Mouse (Mus musculus) lung, postnatal 25 days (tissue): ENCODE data around the gene Tifa.

Source experiments
- DNase-seq: peaks from one replicate; pipeline ENCODE4 v3.0.0; 2022; ENCODE audit warnings: low spot score

Gene Tifa

DNA sequence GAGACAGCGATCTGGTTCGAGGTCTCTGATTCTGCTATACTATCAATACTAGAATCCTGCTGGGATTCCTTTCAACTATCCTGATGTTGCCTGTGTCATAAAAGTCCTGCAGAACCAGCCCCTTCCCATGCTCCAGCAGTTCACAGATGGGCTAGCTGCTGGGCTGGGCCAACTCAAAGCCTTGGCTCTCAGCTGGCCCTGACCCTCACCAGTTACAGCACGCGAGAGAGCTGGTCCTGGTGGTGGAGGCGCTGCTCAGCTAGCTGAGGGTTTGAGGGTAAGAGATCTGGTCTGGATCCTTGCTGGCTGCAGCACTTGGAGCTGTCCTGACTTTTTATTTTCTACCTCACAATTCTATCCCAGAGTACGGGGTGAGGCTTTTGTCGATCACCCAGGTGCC lies 36.9 kb downstream of the Tifa start:
- no peak for DNase-seq

DNA sequence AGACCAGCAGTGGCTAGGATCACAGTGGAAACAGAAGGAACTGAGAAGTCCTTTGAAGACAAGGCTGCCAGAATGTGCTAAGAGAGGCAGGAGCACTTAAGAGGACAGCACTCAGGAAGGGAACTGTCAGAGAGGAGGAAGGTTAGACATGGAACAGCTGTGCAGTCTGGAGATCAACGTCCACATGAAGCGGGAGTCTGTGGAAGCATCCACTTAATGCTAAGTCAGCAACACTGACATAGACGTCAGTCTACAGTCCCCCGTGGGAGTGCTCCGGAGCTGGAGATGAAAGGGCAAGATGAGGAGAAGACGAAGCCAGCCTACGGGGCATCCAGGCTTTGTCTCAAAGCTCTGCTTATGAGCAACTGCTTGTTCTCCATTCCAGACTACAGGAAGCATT lies 37.5 kb downstream of the Tifa start:
- DNase-seq, result peak; percentile 11

DNA sequence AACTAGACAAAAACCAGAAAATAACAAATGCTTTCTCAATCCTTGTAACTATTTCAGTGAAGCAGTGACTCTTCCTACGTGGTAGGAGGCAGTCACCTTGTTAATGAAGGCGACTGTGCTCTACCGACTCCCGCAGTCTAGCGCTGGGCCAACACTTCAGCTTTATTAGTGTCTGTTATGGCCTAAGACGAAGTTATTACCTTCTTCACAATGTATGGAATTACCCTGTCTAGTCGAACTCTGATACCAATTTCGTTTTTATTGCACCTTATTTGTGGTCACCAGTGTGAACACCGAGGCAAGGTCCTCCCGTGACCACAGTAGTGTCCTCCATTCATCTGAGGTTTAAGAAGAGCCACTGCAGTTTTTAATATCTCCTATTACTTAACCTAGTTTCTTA lies 40.6 kb downstream of the Tifa start:
- DNase-seq, result no peak

DNA sequence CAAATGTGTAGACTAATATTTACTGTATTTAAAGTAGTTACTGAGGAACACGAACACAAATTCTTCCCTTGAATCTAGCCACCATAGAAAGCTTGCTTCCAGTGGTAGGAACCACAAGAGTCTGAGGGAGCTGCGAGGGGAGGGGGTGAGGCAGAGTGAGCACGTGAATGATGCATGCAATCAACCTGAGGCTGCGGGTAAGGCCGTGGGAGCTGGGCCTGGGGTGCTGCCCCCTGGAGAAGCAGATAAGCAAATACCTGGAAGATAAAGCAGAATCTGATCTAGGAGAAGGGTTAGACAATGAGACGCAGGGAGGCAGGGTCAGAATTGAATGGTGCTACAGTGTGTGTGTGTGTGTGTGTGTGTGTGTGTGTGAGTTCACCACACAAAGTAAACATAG lies 41.5 kb downstream of the Tifa start:
- DNase-seq, result no peak

DNA sequence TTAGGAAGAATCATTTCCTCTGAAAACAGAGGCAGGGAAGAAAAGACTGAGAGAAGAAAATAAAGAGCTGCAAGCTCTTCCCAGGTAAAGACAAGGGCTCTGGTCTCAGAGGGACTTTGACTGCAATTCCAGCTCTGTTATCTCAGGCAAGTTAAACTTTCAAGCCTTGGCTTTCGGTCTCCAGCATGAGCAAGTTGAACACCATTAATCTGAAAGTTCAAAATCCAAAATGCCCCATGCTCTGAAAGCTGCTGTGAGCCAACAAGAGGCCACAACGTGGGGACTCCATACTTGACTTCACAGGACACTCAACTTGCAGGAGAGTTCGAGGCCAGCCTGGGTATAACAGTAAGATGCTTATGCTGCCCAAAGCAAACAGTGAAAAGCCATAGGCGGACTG lies 44.4 kb downstream of the Tifa start:
- DNase-seq, result no peak

DNA sequence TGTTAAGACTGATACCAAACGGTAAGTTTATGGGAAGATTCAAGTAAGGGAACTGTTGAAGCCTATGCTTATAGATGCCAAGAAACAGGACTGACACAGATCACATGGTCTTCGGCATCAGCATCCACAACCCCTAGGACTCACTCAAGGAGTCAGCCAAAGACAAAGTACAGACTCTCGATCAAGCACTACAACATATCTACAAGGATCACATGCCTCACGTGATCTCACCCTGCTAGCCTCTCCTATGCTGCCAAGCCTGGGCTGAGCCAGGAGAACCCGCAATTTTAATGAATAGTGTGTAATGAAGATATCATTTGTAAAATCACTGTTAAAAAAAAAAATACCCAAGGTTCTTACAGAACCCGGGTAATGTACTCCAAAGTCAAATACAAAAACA lies 46.0 kb downstream of the Tifa start:
- no peak for DNase-seq

DNA sequence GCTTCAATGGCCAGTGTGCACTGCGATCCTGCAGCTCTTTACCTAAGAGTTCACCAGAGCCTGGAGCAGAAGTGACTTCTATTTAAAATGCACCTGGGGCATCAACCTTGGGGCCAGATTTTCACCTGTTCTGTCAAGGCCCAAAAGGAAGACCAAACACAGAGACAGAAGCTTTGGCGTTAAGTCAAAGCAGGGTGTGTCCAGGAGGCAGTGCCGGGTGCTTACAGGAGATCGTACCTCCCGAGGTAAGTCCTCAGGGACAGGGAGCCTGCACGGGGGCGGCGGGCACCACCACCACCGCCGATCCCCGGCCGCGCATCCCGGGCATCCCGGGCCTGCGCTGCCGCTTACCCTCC lies 47.2 kb downstream of the Tifa start:
- DNase-seq, result peak; percentile 10

DNA sequence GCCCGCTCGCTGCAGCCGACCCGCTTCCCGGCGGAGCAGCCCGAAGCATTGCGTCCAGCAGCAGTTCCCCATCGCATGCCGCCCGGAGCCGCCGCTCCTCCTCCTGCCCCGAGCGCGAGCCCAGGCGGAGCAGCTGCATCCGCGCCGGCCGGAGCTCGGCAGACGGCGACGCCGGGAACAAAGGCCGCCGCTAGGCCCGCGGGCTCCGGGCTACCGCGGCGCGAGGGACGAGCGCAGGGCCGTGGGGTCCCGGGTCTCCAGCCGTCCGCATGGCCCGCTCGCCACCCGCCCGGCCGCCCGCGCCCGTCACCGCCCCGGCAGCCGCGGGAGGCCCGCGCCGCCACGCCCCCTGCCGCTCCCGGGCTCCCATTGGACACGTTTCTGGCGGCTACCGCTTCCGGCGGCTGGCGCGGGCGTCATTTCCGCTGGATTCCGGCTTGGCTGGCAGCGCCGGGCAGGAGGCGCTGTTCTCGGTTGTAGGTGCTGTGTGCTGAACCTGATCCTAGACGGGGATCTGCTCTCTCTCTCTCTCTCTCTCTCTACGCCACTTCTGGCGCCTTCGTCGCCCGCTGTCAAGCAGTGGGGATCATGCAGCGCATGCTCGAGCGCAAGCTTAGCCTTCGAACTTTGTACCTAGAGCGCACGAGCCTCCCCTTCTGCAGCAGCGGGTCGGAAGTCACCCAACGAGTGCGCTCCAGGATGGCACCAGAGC lies 47.7 kb downstream of the Tifa start, which contains the start of gene Ap1ar:
TSS of gene Ap1ar (minus strand) at position 370 of the 712 bp plus-strand sequence.
- peak; percentile 97 for DNase-seq

DNA sequence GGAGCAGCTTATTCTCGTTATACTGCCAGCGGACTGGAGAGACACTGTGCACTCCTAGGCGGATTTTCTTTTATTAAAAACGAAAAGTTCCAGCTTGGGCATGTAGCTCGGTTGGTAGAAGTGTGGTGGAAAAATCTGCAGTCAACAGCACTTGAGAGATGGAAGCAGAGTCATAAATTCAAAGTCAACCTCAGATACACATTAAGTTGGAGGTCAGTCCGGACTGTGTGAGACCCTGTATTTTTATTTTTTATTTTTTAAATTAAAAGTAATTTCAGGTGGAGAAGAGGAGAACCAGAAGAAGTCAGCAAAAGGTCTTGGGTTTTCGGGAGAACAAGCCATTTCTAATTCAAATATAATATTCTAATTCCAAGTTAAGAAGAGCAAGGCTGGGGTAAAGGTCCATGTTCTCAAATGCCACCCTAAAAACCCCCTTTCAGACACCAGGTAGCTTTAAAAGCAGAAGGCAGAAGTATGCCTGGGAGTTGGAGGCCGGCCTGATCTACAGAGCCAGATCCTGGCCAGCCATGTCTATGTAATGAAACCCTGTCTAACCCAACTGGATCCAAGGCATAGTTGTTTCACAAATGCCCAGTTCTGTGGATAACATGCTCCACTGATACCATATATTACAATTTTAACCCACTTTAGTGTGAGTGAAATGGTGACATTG lies 48.5 kb downstream of the Tifa start:
- no peak for DNase-seq

DNA sequence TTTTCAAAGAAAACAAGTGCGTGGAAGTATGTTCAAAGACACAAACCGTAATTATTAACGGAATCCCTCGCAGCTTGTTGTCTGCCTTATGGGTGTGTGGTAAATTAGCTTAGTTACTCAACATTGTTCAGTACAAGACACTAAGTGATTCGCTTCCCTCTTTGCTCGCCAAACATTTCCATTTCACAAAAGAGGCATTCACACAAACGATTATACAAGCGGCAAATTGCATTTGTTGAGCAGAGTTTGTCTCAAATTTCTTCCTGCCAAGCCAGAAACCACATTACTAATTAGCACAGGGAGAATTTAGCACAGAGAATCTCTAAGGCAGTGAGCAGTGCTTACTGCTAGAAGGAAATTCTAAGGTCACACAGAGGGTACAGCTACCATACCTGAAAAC lies 52.3 kb downstream of the Tifa start:
- DNase-seq, result no peak

DNA sequence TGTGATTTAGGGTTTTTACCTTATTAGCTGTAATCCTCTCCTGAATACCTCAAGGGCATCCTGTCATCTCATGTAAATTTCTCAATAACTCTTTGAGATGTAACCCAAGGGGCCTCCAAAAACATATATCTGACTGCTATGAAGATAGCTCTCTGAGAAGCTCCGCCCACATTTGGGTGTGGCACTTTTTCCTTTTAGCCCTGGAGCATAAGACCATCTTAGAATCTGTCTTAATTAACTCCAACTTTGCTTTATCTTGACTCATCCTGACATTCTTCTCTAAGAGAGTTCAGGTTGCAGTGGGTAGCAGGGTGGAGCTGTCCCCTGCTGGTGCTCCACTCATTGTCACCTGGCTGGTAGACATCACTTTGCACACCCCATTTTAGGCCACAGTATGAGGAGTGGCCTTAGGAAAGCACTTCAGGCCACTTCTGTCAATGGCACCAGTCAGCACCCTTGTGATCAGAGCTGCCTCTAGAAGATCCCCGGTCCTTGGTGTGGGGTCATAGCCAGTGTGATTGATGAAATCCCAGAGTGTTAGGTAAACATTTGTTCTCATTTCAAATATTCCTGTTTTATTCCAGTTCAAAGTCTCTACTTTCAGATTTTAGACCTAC lies 53.8 kb downstream of the Tifa start:
- DNase-seq, result peak; percentile 55

DNA sequence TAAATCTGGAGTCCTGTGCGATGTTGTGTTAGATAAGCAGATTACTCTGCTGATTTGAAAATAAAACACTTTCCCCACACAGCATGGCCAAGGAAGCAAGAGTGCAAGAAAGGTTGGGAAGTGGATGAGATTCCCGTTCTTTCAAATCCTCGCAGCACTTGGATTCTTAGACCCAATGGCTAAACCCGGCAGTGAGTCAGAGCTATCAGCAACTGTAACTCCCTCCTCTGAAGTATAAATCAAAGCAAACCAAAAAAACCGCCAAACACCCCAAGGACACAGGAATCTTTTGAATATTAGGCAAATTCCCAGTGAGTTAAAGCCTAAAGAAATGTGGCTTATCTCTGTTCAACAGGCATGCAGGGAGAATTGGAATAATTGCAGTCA lies 54.3 kb downstream of the Tifa start:
- no peak for DNase-seq

DNA sequence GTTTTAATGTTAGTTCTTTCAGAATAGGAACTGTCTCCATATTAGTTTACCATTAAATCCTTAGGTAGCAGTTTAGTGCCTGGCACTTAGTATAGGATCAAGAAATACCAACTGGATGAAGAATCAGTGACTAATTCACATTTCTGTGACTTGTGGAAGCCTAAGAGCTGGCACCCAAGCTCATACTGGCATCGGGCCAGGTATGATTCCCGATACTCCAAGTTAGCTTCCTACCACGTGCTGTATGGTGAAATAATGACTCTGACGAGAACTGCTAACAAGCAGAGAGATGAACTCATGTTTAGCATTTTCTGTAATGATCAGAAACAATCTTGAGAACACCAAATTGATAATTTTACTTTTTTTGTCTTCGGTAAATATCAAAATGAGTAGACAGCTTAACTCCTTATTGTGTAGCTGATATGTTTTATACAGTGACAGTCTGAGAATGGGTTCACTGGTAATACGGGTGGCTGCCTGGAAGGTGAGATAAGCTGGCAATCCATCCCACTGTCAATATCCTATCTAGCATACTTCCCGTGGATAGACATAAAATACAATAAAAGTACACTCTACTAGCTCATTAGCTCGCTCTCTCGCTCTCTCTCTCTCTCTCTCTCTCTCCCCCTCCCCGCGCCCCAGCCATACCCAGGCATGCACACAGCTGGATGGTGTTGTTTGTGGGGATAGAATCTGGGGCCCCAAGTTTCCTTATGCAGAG lies 58.6 kb downstream of the Tifa start:
- no peak for DNase-seq

DNA sequence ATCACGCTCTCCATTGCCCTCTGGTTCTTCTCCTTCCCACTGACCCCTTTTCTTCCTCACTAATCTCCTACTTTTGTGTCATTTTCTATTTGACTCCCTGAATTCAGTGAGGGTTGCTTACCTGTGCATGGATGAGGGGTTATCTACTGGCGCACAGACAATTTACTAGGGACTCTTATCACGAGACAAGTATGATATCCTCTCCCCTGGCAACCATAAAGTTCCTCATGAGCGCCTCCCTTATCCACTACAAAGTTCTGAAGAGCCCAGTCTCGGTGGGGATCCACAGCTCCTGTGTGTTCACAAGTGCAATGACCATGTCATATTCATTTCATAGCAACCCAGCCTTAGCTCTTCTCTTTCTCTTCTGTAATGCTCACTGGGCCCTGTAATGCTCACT lies 60.3 kb downstream of the Tifa start:
- no peak for DNase-seq

DNA sequence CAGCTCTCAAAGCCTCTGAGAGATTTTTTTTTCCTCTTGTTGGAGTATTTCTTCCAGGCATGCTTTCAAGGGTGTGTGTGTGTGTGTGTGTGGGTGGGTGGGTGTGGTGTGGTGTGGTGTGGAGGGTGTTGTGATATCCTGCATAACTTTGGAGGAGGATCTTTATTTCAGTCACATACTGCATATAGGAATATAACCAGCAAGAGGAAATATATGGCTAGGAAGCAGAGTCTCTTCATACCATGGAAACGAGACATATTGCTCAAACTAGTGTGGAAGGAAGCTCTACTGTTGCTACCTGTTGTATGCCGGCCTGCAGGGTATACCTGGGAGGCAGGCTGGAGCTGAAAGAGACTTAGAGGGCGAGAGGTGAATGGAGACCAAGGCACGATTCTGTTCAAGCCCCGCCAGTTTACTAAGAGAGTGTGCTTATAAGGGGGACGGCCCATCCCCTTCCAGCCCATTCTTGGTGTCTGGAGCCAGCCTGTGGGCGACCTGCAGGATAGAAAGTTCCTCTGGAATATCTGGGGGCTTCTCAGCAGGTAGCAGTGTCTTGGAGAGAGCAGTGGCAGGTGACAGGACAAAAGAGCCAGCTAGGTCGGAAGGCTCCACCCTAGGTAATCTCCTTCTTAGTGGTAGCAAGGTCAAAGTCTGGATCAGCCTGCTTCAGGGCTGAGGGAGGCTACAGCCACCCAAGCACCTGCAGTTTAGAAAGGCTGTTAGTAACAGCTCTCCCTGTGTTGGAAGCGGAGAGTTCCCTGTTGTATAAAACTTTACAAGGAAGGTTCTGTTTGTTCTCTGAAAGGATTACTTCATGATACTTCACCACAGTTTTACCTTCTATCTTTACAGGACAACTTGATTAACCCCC lies 61.4 kb downstream of the Tifa start:
- DNase-seq, result no peak

DNA sequence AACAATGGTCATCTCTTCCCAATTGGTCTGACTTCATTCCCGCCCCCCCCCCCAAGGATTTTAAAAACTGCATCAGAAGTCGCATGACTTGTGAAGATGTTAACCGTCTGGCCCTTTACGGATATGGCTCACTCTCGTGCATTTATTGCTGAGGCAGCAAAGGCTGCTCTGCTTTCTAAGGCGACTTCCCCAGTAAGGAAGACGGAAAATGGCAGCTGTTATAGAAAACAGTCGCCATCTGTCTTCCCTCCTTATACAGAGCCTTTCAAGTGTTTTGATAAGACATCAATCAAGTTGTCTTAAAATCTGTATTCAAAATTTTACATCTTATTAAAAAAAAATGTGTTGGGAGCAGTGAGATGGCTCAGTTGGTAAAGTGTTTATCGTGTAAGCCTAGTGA lies 63.1 kb downstream of the Tifa start:
- DNase-seq, result no peak

DNA sequence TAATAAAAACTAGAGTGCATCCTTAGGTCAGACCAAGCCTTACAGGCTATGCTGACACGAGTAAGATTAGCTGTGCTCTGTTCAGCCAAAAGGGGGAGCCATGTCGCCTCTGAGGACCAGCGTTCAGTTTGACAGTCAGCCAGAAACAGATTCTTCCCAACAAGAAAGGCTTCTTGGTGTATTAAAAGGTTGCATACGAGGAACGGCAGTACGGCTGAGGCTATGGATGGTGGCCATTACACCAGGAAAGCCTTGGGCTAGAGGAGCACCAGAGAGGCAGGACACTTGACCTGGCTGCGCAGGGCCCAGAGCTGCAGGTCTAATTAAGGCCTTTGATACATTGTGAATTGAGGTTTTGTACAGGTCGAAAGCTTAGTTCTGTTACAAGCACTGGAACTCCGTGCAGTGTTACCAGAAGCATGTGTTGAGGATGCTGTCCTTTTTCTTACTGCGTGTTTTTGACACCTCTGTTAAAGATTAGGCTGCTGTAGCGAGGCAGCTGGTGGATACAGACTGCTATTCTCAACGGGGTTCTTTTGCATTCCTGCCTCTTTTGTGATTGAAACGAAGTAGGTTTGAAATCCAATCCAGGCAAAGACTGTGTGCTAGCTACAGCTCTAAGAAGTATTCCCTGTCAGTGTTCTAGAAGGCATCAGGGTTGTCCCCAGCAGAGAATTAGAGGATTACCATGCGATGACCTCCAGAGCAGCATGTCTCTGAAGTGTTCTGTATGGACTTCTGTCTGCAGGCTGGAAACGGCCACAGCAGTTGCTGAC lies 64.0 kb downstream of the Tifa start:
- DNase-seq, result peak; percentile 80

DNA sequence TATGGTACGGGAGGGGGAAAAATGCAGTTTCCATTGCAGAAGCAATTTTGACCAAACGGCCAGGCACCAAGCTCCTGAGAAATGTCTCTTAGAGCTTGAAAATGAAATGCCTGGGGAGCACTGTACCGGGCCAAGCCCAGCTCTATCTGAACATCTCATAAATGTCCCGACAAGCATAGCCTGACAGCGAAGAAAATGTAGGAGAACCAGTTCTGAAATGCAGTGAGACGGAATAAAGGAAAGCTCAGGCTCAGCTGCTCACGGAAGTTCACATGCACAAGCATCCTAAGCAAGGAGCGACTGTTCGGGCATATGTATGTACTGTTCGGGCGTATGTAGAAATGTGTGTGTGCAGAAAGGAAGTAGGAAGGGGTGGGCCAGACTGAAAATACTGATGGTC lies 71.7 kb downstream of the Tifa start:
- no peak for DNase-seq

DNA sequence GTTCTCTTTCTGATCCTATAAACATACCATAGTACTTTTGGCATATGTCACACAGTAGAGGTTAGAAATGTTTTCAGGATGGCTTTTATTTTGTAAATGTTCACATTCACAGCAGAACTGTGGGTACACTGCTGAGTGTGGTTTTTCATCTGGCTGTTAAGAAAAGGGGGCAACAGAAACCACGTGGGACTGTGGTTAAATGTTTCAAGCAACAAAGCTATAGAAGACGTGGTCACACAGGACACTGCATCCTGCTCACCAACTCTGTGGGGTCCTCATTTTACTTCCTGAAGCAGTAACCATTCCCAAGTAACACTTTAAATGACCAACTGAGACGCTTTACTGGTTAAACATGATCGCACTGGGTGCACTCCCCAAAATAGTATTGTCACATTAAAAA lies 72.9 kb downstream of the Tifa start:
- DNase-seq, result no peak

DNA sequence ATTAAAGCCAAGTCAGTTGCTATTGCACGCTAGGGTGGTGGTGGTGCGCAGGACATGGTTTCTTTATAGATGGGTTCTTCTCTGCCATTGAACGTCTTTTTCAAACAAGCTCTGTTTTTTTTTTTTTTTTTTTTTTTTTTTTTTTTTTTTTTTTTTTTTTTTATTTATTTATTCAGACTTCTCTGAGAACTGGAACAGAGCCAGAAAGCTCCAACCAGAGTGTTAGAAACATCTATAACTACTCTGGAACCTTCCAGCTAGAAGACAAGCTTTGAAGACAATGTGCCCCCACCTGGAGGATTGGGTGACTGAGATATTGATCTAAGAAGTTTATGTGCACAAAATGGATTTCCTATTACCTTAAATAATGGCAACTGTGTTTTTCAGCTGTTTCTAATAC lies 74.0 kb downstream of the Tifa start:
- DNase-seq, result no peak

DNA sequence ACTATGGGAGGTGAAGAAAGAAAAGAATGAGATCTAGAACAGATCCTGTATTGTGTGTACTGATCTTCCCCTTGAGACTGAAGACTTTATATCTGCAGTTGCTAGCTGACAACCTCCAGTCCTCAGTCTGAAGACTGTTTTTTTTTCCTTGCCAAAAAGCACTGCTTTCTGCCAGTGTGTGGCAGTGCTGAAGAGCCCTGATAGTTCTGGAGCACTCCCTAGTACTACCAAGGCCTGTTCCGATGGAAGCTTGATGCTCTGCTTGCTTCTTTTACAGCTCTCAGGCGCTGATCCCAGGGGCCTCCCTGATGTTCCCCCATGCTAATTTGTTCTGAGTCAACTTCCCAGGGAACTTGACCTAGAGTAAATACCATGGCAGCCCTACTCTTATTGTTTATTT lies 74.6 kb downstream of the Tifa start:
- no peak for DNase-seq
